Mouse (Mus musculus) urinary bladder, postnatal 4 days (tissue): Measurements from ENCODE around the gene Lamb3.
"Not testable (repeated sequence)": the region's sequence is repeated elsewhere in the genome, so short reads cannot be mapped to it uniquely, and the experiment has no call there.

Experiments used
- DNase-seq, 2 experiments: peaks; one replicate each; pipeline ENCODE4 v3.0.0; 2021 to 2022; ENCODE audit warnings: low spot score in 2 of 2

Lamb3 gene

GRCm38 (mm10) chr1:193244235-193244634, 36.7 kb downstream of the Lamb3 start:
- DNase-seq: no peak

- DNase-seq: no peak
Measured at GRCm38 (mm10) chr1:193250026-193250425, 42.5 kb downstream of the Lamb3 start.

DNA sequence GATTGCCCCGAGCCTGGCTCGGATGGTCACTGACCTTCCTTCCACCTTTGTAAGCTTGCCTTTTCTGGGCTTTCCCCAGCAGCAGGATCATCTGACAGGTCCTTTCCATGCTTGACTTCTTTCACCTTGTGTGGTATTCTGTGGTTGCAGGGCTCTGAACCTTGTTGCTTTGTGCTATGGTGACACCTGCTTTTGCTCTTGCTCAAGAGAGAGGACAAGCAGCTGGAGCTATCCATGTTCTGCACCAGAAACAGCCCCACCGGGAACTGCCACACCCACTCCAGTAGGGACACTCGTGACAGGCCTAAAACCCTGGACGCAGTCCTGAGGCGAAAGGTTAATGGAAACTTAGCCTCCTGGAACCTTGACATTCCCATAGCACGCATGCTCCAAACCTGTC, 43.9 kb downstream of the Lamb3 start:
- DNase-seq: no peak

DNA sequence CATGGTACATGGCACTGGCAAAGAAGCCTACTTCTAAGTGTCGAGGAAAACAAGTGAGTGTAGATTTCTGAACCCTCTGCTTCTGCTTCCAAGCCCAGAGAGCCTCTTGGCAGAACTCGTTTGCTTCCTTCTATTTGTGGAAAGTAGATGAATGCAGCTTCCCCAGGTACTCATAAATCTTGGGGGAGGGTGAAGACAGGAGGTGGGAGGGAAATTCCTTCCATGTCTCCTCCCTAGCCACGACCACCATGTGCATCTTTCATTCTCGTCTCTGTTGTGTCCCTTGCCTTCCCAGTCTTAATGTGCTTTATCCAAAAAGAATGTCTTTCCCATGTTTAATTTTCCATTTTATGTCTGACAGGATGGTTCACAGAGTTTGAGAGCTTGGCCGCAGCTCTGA, 45.1 kb downstream of the Lamb3 start:
- DNase-seq: no peak

GRCm38 (mm10) chr1:193253895-193254294, 46.4 kb downstream of the Lamb3 start:
- not testable (repeated sequence) for DNase-seq

DNA sequence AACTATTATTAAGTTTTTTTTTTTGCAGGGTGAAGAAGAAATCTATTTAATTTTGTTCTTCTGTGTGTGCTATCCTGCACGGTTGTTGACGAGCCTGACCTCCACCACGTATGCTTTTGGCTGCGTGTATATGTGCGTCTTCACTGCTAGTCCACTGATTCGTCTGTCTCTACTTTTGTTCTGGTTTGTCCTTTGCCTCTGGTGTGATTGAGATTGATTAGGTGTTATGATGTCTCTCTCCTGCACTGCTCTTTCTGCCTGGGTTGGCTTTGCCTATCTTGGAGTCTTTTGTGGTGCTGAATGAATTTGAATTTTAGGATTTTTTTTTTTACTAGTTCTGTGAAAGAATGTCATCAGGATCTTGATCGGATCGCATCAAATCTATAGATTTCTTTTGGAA, 47.5 kb downstream of the Lamb3 start:
- DNase-seq: no peak

GRCm38 (mm10) chr1:193255488-193256288, 48.2 kb downstream of the Lamb3 start:
- DNase-seq: peak; percentile 60 to 78

- no peak for DNase-seq
Measured at GRCm38 (mm10) chr1:193256289-193256577, 48.7 kb downstream of the Lamb3 start.

DNA sequence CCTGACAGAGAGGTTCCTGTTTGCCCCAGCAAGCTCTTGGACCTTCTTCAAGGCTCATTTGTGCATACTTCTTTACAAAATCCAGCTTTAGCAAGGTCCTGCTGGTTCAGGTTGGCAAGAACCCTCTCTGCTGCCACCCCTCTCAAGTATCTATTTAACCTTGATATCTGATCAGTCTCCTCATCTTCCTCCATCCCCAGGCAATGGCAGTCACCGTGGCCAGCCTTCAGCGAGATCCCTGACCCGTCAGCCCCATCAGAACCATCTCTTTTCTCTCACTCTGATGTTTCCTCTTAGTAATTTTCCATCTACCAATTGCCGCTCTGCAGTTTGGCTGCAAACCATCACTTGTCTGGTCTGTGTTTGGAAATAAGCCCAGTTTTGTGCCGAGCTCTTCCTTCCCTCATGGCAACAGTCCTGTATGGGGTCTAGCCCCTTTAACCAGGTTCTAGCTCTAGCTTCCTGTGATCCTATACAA, 49.2 kb downstream of the Lamb3 start:
- no peak for DNase-seq

DNA sequence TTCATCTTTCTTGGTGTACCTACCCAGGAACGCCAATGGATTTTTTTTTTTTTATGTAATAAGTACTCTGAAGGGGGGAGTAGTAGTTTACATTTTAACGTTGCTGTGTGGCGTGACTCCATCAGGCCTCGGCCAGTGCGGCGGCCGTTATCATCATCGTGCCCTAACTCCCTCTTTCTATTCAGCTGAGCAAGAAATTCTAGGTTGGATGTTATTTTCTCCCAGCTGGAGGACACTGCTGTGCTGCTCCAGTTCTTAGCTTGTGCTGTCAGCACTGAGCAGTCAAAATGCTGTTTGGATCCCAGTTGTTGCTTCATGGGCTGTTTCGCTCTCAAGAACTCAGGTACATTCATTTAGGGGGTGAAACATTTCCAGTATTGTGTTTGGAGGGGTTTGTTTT, 52.1 kb downstream of the Lamb3 start:
- no peak for DNase-seq

DNA sequence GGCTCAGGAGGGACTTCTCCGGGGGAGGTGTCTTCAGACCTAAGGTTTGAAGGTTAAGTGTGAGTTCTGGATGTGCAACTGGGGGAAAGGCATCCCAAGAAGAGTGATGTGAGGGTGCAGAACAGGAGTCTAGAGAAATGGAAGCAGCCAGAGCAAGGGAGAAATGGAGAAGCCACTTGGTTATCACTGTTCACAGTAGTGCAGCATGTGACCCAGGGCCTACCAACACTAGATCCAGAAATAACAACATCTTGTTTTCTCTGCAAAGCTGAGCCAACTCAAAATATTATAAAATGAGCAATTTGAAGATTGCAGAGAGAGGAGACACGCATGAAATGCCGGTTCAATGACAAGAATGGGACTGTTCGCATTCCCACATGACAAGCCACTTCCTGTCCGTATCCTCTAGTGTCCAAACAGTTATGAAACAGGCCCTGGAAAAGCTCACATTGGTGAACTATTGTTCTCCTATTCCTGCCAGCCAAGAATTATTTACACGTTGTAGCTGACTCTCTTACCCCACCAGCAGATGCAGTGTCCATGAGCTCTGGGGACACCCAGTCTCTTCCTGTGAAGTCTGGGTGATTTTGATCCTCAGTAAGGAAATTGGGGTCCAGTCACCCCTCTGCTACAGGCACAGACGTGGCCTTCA, 54.5 kb downstream of the Lamb3 start:
- DNase-seq: no peak

- no peak for DNase-seq
Measured at GRCm38 (mm10) chr1:193263026-193263907, 55.8 kb downstream of the Lamb3 start.

GRCm38 (mm10) chr1:193263955-193264598, 56.6 kb downstream of the Lamb3 start, which contains the start of gene Hsd11b1:
TSS of gene Hsd11b1 (minus strand) at chr1:193264075.
- no peak for DNase-seq

- DNase-seq: no peak
Measured at GRCm38 (mm10) chr1:193265734-193266133, 58.2 kb downstream of the Lamb3 start.

GRCm38 (mm10) chr1:193270965-193271763, 63.7 kb downstream of the Lamb3 start:
- no peak for DNase-seq

DNA sequence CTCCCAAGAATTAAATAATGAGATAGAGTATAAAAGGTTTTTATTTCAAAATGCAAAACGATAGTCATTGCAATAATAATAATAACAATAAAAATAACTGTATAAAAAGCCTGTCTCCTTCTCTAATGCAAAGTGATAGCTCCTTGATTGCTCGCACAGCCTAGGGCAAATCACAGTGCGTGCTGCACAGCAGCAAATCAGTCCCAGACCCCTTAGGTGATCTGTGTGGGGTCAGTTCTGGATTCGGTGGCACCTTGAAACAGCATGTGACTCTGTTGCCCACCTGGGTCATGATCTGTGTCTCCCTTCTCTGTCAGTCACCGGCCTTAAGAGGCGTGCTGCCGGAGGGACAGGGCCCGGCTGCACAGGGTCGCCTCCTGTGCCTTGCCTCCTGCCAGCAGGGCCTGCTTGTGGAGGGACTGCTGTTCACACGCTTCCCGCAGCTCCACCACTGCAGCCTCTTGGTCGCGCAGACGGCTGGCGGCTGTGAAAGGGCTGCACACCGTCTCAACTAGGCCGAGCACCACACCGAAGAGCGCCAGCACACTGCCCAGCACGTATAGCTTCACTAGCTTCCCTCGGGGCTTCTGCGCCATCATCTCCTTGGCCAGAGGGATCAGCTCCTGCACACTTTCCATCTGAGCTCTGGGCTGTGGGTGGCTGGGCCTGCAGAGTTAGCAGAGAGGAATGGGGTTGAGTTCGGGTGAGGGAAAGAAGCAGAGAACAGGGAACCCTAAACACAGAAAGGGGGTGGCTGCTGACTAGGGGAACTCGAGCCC, 64.8 kb downstream of the Lamb3 start:
- peak in 1 of 2 experiments; percentile 21 for DNase-seq

- peak; percentile 75 to 76 for DNase-seq
Measured at GRCm38 (mm10) chr1:193272916-193273601, 65.6 kb downstream of the Lamb3 start, which contains the start of gene G0s2. TSS of gene G0s2 (minus strand) at chr1:193273217.

- DNase-seq: no peak
Measured at GRCm38 (mm10) chr1:193274407-193275071, 67.0 kb downstream of the Lamb3 start.
